Mouse (Mus musculus) embryonic facial prominence, embryonic 11.5 days (tissue): Measurements from ENCODE around the gene Cdk6. TPM values are rescaled to one million over a fixed set of nuclear protein-coding genes. Genes with fewer than 3 reads are reported as not detected.

Experiments used
- ATAC-seq: fragments of 200-750 bp; cut with Nextera tagmentation; replicated peaks from 2 replicates; pipeline ENCODE4 v1.8.0; 2017; ENCODE audit warnings: low read depth; ENCODE audit not compliant: insufficient number of reproducible peaks, low FRiP score, low TSS enrichment
- DNase-seq: peaks from one replicate; pipeline ENCODE4 v3.0.0-alpha.2; 2015; ENCODE audit warnings: low spot score
- H3K27ac ChIP-seq: fragments of 300-500 bp; sonication (generic); replicated peaks from 2 replicates; pipeline ENCODE4 v1.5.1; 2014; ENCODE audit warnings: mild to moderate bottlenecking, low read depth, low read length, control low read depth
- H3K27me3 ChIP-seq: fragments of 300-500 bp; sonication (generic); 2 replicates; pipeline ENCODE4 v1.6.1; 2014; ENCODE audit warnings: mild to moderate bottlenecking, low read length, moderate library complexity, mixed read lengths; ENCODE audit not compliant: control insufficient read depth, insufficient read depth
- H3K36me3 ChIP-seq: fragments of 300-500 bp; sonication (generic); replicated peaks from 2 replicates; pipeline ENCODE4 v1.6.1; 2014; ENCODE audit warnings: low read depth, mild to moderate bottlenecking, low read length, moderate library complexity, mixed read lengths; ENCODE audit not compliant: control insufficient read depth, insufficient read depth
- H3K4me1 ChIP-seq: fragments of 300-500 bp; sonication (generic); 2 replicates; pipeline ENCODE4 v1.6.1; 2014; ENCODE audit warnings: low read length, mixed read lengths; ENCODE audit not compliant: control insufficient read depth, insufficient read depth
- H3K4me2 ChIP-seq: fragments of 300-500 bp; sonication (generic); 2 replicates; pipeline ENCODE4 v1.6.1; 2014; ENCODE audit warnings: low read depth, mild to moderate bottlenecking, control low read depth, low read length, moderate library complexity
- H3K4me3 ChIP-seq: fragments of 300-500 bp; sonication (generic); 2 replicates; pipeline ENCODE4 v1.5.1; 2014; ENCODE audit warnings: low read depth, low read length, control low read depth
- H3K9ac ChIP-seq: fragments of 300-500 bp; sonication (generic); replicated peaks from 2 replicates; pipeline ENCODE4 v1.6.1; 2014; ENCODE audit warnings: mild to moderate bottlenecking, control low read depth, low read length
- H3K9me3 ChIP-seq: fragments of 300-500 bp; sonication (generic); replicated peaks from 2 replicates; pipeline ENCODE4 v1.6.1; 2016; ENCODE audit warnings: mild to moderate bottlenecking, low read length, inconsistent platforms, mixed read lengths; ENCODE audit not compliant: control insufficient read depth
- WGBS: fragments of 180-500 bp; shearing (Covaris S2); extraction: QIAGEN DNeasy Blood & Tissue Kit; methylation state at CpG from one replicate; pipeline ENCODE4 v1.1.7; 2014; 5-methylcytosine and 5-hydroxymethylcytosine counted together
- polyA plus RNA-seq: library from polyadenylated mRNA; unstranded; fragments of >200 nt; fragmentation: Nextera tagmentation; extraction: Ambion mirVana; gene quantifications from 2 replicates; pipeline ENCODE4 v1.2.1, GENCODE M21; 2014

The Cdk6 gene
- polyA plus RNA-seq, 1 experiment from 2014 or later = 17.2 TPM

GRCm38 (mm10) chr5:3490358-3490757, 149.1 kb downstream of the Cdk6 start:
- no peak overlapping the region for H3K9ac ChIP-seq
- H3K36me3 ChIP-seq = no peaks in the 10 kb centered on the region

GRCm38 (mm10) chr5:3491084-3491483, 149.8 kb downstream of the Cdk6 start:
- DNase-seq (no peak), ATAC-seq (no peak)
- Histone ChIP-seq H3K27ac (no peak overlapping the region), H3K27me3 (no peaks in the 10 kb centered on the region), H3K4me3 (no peak overlapping the region), H3K9ac (no peak overlapping the region), H3K36me3 (no peaks in the 10 kb centered on the region), H3K9me3 (no peaks in the 10 kb centered on the region), H3K4me1 (no peaks in the 10 kb centered on the region), H3K4me2 (no peak overlapping the region)
- WGBS = 81% methylated on average over 9 of the region's 9 CpGs

More at GRCm38 (mm10) chr5:3490358-3490757, 149.1 kb downstream of the Cdk6 start:
- Histone ChIP-seq H3K4me2 (no peak overlapping the region), H3K4me1 (no peaks in the 10 kb centered on the region), H3K9me3 (no peaks in the 10 kb centered on the region), H3K27ac (no peak overlapping the region), H3K27me3 (no peaks in the 10 kb centered on the region), H3K4me3 (no peak overlapping the region)
- no peak for ATAC-seq
- DNase-seq = no peak
- WGBS = 89% methylated on average over 3 of the region's 3 CpGs

- H3K9me3 ChIP-seq = no peaks in the 10 kb centered on the region
- no peak overlapping the region for H3K27ac ChIP-seq
- no peak overlapping the region for H3K4me3 ChIP-seq
- DNase-seq (no peak), ATAC-seq (no peak)
- no peak overlapping the region for H3K9ac ChIP-seq
- no peaks in the 10 kb centered on the region for H3K27me3 ChIP-seq
- no peaks in the 10 kb centered on the region for H3K4me1 ChIP-seq
- H3K4me2 ChIP-seq = no peak overlapping the region
- H3K36me3 ChIP-seq = no peaks in the 10 kb centered on the region
- WGBS = 79% methylated on average over 5 of the region's 5 CpGs
Measured at GRCm38 (mm10) chr5:3491883-3492282, 150.6 kb downstream of the Cdk6 start.

GRCm38 (mm10) chr5:3492776-3493636, 151.7 kb downstream of the Cdk6 start:
- WGBS = 92% methylated on average over 13 of the region's 13 CpGs
- Histone ChIP-seq H3K27me3 (no peaks in the 10 kb centered on the region), H3K4me2 (no peak overlapping the region), H3K36me3 (no peaks in the 10 kb centered on the region), H3K4me1 (no peaks in the 10 kb centered on the region), H3K9ac (no peak overlapping the region), H3K27ac (no peak overlapping the region), H3K9me3 (no peaks in the 10 kb centered on the region), H3K4me3 (no peak overlapping the region)
- ATAC-seq = no peak
- no peak for DNase-seq

GRCm38 (mm10) chr5:3493968-3494367, 152.7 kb downstream of the Cdk6 start:
- DNase-seq (no peak), ATAC-seq (no peak)
- H3K9ac ChIP-seq = no peak overlapping the region
- no peak overlapping the region for H3K4me3 ChIP-seq
- H3K4me1 ChIP-seq = no peaks in the 10 kb centered on the region
- no peak overlapping the region for H3K4me2 ChIP-seq
- 91% methylated on average over 9 of the region's 9 CpGs for WGBS
- H3K27me3 ChIP-seq = no peaks in the 10 kb centered on the region
- H3K9me3 ChIP-seq = no peaks in the 10 kb centered on the region
- H3K27ac ChIP-seq = no peak overlapping the region
- no peaks in the 10 kb centered on the region for H3K36me3 ChIP-seq

- 89% methylated on average over 8 of the region's 8 CpGs for WGBS
- H3K4me3 ChIP-seq = no peak overlapping the region
- H3K4me2 ChIP-seq = no peak overlapping the region
- H3K27me3 ChIP-seq = no peaks in the 10 kb centered on the region
- no peak for ATAC-seq
- DNase-seq = no peak
- H3K36me3 ChIP-seq = no peaks in the 10 kb centered on the region
- no peak overlapping the region for H3K27ac ChIP-seq
- no peaks in the 10 kb centered on the region for H3K4me1 ChIP-seq
- no peak overlapping the region for H3K9ac ChIP-seq
- H3K9me3 ChIP-seq = no peaks in the 10 kb centered on the region
Measured at GRCm38 (mm10) chr5:3494452-3495187, 153.3 kb downstream of the Cdk6 start.

- Histone ChIP-seq H3K36me3 (no peaks in the 10 kb centered on the region), H3K4me2 (no peak overlapping the region), H3K9ac (no peak overlapping the region), H3K4me3 (no peak overlapping the region), H3K9me3 (no peaks in the 10 kb centered on the region), H3K4me1 (no peaks in the 10 kb centered on the region), H3K27me3 (no peaks in the 10 kb centered on the region), H3K27ac (no peak overlapping the region)
- no peak for ATAC-seq
- WGBS = 69% methylated on average over 5 of the region's 5 CpGs
- no peak for DNase-seq
Measured at GRCm38 (mm10) chr5:3497505-3497925, 156.2 kb downstream of the Cdk6 start.

- Histone ChIP-seq H3K9me3 (no peaks in the 10 kb centered on the region), H3K4me2 (no peak overlapping the region), H3K4me3 (no peak overlapping the region), H3K9ac (no peak overlapping the region), H3K27me3 (no peaks in the 10 kb centered on the region), H3K4me1 (no peaks in the 10 kb centered on the region), H3K27ac (no peak overlapping the region), H3K36me3 (no peaks in the 10 kb centered on the region)
- DNase-seq (no peak), ATAC-seq (no peak)
- 89% methylated on average over 5 of the region's 5 CpGs for WGBS
Measured at GRCm38 (mm10) chr5:3500298-3500697, 159.0 kb downstream of the Cdk6 start.
